Mouse (Mus musculus) kidney, adult 11 months (tissue): ENCODE data around the gene Lrrc36.

Experiments
- DNase-seq: peaks from one replicate; pipeline ENCODE4 v3.0.0; 2022

Gene Lrrc36

DNA sequence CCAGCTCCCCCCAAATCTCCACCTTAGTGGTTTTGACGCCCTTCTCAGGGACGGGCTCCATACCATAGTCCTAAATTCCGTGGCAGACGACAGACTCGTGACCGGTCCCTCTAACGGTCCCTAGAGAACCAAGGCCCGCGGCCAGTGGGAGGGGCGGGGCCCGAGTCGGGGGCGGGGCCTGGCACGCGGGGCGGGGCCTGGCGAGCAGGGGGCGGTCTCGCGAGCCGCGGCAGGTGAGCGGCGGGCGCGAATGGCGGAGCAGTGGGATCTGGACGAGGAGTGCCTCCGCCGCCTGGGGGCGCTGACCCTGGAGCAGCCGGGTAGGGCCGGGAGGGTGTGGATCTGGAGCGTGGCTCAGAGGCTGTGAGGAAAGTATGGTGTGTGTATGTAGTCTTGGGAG is at the start of gene Lrrc36, which contains the start of gene Kctd19:
Gene Lrrc36, plus strand, starts transcription at position 181 of the 400 bp plus-strand sequence.
Gene Kctd19, minus strand, starts transcription at position 112 of the 400 bp plus-strand sequence.
- peak; percentile 12 for DNase-seq

DNA sequence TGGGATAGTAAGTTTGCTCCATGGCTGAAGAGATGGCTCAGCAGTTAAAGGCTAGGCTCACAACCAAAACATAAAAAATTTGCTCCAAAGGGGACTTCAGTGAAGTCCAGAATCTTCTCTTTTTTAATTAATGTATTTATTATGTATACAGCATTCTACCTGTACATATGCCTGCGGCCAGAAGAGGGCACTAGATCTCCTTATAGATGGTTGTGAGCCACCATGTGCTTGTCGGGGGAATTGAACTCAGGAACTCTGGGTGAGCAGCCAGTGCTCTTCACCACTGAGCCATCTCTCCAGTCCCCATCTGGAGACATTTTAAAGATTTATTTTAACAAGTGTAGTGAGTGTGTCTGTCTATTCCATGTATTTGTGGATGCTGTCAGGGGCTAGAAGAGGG is 46.3 kb upstream of the Lrrc36 start:
- DNase-seq: no peak

DNA sequence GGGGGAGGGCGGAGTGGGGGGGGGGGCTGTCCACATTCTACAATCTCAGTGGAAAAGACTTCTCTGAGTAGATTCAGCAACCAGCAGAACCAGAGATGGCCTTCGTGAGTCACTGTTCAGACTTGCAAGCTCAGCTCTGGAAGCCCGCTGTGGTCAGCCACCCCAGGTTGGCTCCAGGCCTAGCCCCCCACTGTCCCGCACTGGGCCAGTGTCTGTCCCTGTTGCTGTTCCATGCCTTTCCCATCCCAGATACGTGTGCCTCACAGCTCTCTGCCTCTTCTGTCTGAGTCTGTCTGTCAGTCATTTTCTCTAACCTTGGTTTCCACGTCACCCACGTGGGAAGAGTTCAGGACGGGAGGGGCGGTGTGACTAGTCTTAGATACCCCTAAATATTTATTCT is 40.9 kb upstream of the Lrrc36 start:
- no peak for DNase-seq

DNA sequence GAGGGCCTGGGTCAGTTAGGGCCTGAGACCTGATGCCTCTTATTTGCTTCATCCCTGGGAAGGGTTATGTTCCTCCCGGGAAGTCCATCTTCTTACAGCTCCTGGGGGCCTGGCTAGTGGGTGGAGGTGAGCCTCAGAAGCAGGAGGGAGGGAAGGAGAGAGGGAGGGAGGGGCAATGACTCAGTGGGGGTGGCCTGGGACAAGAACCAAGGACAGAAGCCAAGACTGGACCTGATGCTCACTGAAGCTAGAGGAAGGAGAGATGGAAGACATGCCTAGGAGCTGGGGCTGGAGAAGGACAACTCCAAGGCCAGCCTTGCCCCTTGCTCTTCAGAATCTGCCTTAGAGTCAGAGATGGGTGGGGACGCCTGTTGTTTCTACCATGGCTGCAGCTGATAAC is 40.3 kb upstream of the Lrrc36 start, which contains the start of gene Plekhg4:
Gene Plekhg4, plus strand, starts transcription at position 243 of the 400 bp plus-strand sequence.
- DNase-seq: no peak

DNA sequence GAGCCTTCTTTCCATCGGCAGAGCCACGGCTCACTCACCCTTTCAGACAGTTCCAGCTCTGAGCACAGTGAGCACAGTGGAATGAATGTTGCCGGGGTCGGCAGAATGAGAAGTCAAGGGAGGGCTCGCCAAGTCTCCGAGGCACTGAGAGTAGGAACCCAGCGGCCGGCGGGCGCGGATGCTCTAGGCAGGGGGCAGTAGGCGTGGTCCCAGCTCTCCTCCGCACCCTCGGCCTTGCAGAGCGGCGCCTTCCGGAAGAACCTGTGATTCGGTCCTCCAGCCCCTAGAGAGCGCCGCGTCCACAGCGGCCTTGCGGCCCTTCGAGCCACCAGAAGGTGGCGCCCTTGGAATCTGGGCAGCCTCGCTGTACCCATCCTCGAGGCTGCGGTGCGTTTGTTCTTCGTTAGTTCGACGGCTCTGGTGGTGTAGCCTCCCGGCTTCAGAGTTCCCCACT is 38.8 kb upstream of the Lrrc36 start:
- DNase-seq: no peak

DNA sequence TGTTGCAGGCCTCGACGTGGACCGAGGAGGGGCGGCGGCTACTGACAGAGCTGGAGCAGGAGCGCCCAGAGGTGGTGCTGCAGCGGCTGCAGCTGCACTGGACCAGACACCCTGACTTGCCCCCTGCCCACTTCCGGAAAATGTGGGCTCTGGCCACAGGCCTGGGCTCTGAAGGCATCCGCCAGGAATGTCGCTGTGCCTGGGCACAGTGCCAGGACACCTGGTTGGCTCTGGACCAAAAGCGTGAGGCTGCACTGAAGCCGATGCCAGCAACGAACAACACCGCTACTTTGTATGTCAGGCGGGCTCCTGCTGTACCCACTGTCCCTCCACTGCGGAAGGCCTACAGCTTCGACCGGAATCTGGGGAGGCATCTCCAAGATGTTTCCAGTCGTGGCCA is 34.7 kb upstream of the Lrrc36 start:
- DNase-seq: peak; percentile 68

DNA sequence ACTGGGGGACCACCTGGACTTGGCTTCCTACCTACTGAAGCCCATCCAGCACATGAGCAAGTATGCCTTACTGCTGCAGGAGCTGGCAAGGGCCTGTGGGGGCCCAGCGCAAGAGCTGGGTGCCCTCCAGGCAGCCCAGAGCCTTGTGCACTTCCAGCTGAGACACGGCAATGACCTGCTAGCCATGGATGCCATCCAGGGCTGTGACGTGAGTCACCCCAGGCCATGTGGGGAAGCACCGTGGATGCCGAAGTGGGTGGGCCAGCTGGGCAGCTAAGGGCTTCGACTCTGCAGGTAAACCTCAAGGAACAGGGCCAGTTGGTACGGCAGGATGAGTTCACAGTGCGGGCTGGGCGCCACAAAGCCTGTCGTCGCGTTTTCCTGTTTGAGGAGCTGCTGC is 33.1 kb upstream of the Lrrc36 start:
- DNase-seq: no peak

DNA sequence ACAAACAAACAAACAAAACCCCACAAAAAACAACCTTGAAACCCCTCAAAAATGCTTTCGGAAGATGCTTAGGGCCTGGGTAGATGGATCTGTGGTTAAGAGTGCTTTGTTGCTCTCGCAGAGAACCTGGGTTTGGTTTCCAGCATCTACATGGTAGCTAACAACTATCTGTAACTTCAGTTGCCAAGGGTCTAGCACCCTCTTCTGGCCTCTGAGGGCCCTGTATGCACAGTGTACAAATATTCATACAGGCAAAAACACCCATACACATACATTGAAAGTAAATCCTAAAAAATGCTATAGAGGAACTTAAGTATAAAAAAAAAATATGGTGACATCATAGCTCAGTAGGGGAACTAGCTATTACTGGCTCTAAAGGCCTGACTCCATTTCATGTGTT is 29.3 kb upstream of the Lrrc36 start:
- no peak for DNase-seq

DNA sequence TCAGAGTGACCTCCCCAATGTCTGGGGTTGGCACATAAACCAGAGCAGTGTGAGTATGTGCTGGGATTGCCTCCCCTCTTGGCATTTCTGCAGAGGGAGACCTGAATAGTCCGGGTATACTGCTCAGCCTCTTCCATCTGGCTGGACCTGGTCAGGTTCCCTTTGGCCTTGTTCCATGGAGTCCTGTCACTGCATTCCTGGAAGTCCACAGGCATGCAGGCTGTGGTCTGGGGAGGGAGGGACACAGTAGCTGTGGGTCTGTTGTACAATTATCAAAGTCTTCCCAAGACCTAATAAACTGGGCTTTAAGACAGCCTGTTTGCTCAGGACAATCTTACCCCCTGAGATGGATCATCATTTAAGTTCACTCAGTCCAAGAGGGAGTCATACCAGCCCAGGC is 26.2 kb upstream of the Lrrc36 start:
- DNase-seq: peak; percentile 66

DNA sequence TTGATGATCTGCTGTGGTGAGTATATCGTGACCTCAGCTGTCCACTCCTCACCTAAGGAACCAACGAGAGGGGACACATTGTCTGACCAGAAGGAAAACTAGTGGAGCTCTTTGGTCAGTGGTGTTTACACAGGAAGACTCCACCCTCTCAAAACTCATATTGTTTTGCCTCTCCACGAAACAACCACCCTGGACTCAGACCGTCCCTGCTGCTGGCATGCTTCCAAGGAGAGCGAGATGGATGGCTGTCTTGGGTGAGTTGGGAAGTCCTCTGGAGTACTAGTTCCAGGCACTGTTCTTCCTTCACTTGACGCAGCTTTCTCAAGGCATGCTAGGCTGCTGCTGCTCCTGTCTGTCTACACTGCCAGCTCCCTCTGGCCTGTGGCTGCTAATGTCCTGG is 24.3 kb upstream of the Lrrc36 start:
- DNase-seq: no peak

DNA sequence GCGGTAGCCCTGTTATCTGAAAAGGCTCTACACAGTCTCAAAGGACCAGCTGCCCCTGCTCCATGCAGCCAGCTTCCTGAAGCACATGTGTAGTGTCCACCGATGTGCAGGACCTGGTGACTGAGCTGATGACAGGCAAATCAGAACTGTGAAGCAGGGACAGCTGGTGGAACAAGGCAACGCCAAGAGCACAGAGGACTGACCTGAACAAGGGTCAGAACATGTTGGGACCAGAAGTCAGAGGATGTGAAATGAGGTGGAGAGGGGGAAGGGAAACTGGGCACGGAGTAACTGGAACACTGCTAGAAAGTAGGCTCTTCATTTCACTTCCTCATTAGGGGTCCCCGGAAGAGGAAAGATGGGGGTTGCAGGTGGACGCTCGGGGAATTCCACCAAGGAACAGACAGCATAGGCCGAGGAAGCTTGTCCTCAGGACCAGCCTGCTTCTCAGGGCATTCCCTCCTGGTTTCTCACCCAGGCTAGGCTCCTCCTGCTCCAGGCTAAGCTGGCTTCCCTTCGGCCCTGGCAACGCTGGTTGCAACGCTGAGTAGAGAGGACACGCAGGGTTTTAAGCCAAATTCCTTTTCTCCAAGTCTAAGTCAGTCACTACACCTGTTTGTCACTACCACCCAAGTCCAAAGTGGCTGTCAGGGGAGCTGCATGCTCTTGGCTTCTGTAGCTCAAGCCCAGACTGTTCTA is 20.1 kb upstream of the Lrrc36 start:
- DNase-seq: no peak

DNA sequence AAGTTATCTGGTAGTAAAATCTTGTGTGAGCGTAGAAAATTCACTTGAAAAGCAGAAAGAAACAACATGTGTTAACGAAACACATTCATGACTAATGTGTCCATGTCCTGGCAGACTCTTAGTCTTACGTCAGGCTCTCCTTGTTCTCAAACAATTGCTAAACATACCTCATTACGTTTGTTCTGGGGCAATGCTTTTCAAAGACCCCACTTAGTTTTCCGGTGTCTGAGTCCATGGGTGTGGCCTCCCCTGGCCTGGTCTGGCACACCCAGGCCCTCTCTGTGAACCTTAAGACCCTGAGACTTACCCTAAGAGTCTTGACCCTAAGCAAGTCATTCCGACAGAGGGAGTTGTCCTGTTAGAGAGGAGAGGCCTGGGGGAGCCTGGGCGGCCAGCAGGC is 19.5 kb upstream of the Lrrc36 start:
- DNase-seq: no peak

DNA sequence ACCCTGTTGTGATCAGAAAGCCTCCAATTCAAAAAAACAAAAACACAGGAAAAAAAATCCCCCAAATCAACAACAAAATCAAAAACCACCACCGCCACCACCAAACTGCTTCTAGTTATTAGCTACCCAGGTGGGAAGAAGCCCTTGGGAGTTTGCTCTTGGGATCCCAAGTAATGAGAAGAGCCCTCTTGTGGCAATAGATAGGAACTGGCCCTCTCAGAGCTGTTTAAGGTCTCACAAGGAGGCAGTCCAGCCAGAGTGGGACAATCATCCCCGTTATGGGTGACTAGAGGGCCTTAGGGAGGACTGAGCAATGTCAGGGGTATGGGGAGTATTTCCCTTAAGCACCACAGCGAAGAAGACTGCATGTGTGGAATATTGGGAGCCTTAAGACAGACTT is 15.6 kb upstream of the Lrrc36 start:
- peak; percentile 50 for DNase-seq

DNA sequence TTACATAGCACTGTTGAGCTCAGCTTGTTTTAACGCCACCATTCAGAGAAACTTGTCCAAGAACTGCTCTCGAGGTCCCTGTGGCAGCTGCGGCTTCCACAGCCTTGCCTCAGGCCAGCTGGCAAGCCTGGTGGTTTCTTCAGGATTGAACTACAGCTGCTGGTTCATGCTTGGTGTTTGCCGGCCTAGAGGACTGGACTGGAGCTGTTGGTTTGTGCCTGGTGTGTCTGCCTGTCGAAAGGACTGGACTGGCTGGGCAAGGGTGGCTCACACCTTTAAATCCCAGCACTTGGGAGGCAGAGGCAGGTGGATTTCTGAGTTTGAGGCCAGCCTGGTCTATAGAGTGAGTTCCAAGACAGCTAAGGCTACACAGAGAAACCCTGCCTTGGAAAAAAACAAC is 13.4 kb upstream of the Lrrc36 start:
- DNase-seq: no peak

DNA sequence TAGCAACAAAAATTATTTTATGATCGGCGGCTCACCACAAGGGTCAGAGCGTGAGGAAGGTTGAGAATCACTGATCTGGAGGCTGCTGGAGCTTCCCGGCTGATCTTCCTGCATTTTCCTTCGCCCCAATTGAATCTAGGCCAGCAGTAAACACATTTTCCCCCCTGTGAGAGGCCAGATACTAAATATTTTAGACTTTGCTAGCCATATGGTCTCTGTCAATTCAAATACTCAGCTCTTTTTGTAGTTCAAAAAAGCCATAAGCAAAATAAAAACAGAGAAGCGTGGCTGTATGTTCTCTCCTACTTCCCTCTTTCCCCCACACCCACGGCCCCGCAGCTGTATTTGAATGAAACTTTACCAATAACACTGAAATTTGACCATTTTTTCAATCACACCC is 9.9 kb upstream of the Lrrc36 start:
- no peak for DNase-seq

DNA sequence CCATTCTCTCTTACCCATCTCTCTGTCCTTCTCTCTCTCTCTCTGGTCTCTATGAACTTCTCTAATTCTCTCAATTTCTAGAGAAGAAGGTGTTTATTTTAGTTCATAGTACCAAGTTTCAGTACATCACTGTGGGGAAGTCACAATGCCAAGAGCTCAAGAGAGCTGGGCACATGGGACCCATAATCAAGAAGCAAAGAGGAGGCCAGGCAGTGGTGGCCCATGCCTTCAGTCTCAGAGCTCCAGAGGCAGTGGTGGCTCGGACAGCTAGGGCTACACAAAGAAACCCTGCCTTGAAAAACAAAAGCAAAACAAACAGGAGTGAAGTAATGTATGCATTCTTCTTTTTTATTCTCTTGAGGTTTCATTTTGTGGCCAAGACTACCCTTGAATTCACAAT is 8.9 kb upstream of the Lrrc36 start:
- DNase-seq: no peak

DNA sequence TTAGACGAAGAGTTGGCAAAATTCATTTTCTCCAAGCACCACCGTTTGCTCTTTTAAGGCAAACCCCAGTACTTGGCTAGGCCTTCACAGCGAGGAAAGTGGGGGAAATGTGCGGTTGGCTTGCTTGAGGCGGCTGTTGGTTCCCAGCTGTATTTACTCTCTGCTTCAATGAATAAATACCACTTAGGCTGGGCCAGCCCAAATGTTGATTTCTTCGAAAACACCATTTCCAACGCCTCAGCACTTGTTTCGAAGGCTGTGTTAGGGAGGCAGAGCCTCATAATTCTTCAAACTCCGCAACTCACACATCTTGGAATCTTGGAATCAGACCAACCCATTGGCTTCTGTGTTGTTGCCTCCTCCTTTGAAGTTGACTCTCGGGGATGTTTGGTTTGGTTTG is 7.0 kb upstream of the Lrrc36 start:
- no peak for DNase-seq

DNA sequence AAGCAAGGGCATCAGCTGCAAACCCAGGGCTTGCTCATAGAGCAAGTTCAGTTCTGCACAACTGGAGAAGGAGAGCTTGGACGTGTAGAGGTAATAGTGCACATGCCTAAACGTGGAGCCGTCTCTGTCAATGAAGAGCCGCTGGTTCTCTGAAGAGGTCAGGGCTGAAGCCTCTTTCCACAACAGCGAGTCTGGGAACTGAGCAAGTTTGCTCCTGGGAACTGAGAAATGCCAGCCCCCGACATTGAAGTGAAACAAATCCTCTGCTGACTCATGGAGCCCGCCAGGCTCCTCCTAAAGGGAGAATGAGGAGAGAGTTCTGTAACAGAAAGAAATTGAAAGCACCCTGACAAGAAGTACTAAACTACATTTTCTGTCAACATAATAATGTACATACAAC is 5.0 kb upstream of the Lrrc36 start:
- DNase-seq: no peak

DNA sequence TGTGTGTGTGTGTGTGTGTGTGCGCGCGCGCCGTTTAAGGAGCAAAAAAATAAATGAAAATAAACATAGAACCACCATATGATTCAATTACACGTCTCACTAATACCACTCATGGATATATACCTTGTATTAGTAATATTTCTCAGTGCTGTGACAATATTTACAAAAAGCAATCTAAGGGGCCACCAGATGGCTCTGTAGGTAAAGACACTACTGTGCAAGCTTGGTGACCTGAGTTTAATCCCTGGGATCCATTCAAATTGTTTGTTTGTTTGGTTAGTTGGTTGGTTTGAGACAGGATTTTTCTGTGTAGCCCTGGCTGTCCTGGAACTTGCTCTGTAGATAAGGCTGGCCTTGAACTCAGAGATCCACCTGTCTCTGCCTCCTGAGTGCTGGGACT is 3.4 kb upstream of the Lrrc36 start:
- DNase-seq: no peak

DNA sequence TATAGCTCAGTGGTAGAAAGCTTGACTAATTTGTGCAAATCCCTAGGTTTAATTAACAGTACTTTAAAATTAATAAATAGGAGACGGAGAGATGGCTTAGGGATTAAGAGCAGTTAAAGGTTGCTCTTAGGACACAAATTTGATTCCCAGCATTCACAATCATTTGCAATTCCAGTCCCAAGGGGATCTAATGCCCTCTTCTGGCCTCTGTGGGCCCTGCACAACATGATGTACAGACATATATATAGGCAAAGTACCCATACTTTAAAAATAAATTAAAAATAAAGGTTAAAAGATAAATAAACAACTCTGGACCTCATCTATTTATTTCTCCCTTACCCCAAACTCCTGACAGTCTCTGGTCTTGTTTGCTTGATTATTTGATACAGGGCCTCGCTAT is 5.6 kb downstream of the Lrrc36 start:
- no peak for DNase-seq

DNA sequence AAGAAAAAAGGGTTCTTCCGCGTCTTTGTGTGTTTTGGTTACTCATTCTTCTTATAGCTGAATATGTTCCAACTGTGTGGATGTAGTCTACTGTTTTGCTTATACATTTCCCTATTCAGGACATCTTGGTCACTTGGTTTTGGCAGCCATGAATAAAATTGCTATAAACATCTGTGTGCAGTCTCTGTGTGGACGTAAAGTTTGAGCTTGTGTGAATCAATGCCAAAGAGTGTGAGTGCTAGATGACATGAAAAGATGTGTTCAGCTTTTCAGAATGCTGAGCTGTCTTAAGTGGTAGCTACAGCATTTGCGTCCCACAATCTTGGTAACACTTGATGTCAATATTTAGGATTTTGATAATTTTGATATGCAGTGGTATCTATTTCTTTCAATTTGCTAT is 6.4 kb downstream of the Lrrc36 start:
- no peak for DNase-seq

DNA sequence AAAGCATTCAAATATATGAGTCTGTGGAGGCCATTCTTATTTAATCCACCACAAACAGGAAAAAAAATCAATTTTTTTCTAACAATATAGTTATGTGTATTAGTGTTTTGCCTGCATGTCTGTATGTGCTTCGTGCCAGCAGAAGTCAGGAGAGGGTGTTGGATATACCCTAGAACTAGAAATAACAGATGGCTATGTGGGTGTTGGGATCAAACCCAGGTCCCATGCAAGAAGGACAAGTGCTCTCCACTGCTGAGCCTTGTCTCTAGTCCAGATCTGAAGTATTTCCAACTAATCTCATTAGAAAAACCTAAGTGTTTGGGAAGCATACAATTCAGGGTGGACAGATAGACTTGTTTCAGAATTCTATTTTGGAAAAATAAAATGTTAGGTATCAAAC is 8.6 kb downstream of the Lrrc36 start:
- no peak for DNase-seq

DNA sequence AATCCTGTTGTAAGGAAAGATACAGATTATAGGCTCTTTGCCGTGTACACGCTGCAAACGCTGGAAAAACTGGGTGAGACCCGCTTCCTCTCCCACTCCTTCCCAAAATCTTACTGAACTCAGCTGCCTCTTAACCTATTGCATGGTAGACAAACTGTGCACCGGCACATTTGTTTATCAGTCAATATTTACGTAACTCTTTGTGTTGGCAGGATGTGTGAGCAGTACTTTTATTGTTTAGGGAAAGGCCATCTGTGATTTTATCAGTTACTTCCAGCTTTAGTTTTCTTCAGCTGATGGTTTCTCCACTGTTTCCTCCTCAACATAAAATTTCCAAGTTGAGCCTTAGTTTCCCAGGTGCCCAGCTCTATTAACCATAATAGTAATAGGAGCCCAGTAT is 13.5 kb downstream of the Lrrc36 start:
- no peak for DNase-seq

DNA sequence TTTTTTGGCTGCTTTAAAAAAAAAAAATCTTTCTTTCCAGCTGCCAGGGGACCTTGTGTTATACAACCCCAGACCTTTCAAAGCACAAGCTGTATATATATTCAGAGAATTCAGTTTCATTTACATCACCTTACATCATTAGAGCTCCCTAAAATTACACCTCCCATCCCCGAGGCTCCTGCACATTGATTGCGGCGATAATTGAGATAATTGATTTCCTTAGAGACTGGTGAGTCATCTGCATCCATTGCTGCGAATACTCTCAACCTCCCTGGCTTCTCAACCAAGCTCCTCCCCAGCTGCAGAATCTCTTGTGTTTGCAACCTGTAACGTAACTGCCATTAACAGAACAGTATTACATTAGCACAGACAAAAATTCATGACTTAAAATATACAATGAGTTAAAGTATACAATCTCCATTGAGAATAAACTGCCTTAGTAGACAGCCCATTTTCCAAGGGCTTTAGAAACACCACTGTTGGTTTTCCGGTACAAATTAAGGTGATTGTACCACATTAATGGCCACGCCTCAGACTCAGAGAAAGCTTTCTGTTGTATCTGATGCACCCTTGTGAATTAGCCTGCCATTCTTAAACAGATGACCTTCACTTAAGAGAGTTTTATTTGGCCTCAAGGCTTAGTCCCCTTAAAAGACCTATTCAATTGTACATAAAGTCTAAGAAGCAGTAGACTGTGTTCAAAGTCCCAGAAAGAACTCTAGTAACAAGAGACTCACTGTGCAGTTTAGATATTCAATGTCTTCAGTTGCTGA is 18.6 kb downstream of the Lrrc36 start:
- no peak for DNase-seq

DNA sequence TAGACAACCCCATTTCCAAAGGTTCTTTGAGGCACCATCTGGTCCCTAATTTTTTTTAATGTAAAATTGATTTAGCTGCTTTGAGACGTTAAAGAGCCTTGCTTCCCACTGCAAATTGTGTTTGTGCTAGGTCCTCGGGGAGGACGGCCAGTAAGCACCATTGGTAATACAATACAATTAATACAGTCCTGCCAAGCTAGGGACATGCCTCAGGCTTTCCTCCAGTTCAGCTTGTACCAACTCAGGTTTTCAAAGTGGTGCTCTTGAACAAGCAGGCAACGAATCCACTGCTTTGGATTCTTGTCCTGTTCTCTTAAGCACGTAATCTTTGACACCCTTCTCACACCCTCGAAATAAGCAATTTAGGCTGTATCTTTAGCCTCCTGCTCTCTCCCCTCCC is 19.6 kb downstream of the Lrrc36 start:
- DNase-seq: no peak
